Mouse (Mus musculus): ENCODE results near the gene Gm29427. TPM values are rescaled to one million over a fixed set of nuclear protein-coding genes. Genes with fewer than 3 reads are reported as not detected.

Gm29427 gene
- polyA plus RNA-seq, 2 experiments = not detected

DNA sequence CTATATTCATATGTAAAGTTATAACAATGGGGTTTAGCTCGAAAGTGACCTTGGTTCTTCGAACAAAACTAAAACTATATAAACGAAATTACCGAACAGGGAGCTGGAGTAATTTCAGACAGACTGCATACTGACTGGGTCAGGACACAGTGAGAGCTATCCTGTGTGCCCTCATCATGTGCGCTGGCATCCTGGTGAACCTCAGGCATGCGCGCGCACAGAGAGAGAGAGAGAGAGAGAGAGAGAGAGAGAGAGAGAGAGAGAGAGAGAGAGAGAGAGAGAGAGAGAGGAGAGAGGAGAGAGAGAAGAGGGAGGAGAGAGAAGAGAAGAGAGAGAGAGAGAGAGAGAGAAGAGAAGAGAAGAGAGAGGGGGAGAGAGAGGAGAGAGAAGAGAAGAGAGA is 82.3 kb downstream of the Gm29427 start:
- no peaks in the 10 kb centered on the region for H3K27me3 ChIP-seq (ENCODE audit: control insufficient read depth, insufficient read depth, low read length)
- no peaks in the 10 kb centered on the region for H3K9me3 ChIP-seq (ENCODE audit: control insufficient read depth, low read length)
- no peaks in the 10 kb centered on the region for H3K36me3 ChIP-seq (replicated peaks; ENCODE audit: control insufficient read depth, insufficient read depth, low read depth)
- no peak overlapping the region for H3K9ac ChIP-seq (replicated peaks)
- no peak overlapping the region for H3K4me2 ChIP-seq (ENCODE audit: low read depth)
- WGBS (ENCODE audit: insufficient replicate concordance) = 67% methylated on average over 8 of the region's 8 CpGs
- no peak overlapping the region for H3K4me3 ChIP-seq (ENCODE audit: insufficient read depth in 1 of 2, low read depth in 2 of 2, low read length in 2 of 2)
- no peak for TF ChIP-seq CTCF (IDR thresholded peaks at IDR 0.05; ENCODE audit: low read depth)
- no peak for TF ChIP-seq EP300 (IDR thresholded peaks at IDR 0.05; ENCODE audit: low read depth)
- H3K27ac ChIP-seq = no peak overlapping the region
- ATAC-seq (ENCODE audit: insufficient read depth) (no peak), DNase-seq (ENCODE audit: low read depth in 3 of 3, low spot score in 3 of 3) (no peak)
- no peaks in the 10 kb centered on the region; a peak in 1 of 4 replicates for H3K4me1 ChIP-seq (replicated peaks; ENCODE audit: control insufficient read depth in 2 of 2, insufficient read depth in 2 of 2, low read length in 1 of 2)

DNA sequence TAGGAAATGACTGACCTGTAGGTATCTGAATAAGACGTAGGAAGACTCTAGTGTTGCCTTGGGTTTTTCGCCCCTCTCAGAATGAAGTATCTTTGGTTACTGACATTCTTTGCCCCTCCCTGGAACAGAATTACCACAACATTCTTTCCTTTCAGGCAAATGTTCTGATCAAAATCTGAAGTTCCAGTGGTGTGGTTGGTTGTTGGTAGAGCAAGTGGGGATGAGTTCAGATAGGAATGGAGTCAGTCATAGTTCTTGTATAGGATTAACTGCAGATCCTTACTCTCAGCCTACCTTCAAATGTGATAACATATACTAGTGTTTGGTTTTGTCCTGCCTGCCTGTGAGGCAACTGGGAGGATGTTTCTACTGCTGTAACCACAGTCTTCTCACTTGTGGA is 86.1 kb downstream of the Gm29427 start, which contains the start of gene Zp3r:
TSS of gene Zp3r (minus strand) at position 101 of the 400 bp plus-strand sequence.
- ATAC-seq (ENCODE audit: insufficient read depth) = no peak
- H3K27ac ChIP-seq = no peak within 1 kb of the TSS
- WGBS (ENCODE audit: insufficient replicate concordance) = 66% methylated on average over 2 of the region's 2 CpGs
- H3K4me3 ChIP-seq (ENCODE audit: insufficient read depth in 1 of 2, low read depth in 2 of 2, low read length in 2 of 2) = no peak within 1 kb of the TSS
- H3K9ac ChIP-seq (replicated peaks) = no peak within 1 kb of the TSS
- no peaks in the 10 kb centered on the region; a peak in 1 of 4 replicates for H3K4me1 ChIP-seq (replicated peaks; ENCODE audit: control insufficient read depth in 2 of 2, insufficient read depth in 2 of 2, low read length in 1 of 2)
- DNase-seq (ENCODE audit: low read depth in 3 of 3, low spot score in 3 of 3) = no peak
- no peaks in the 10 kb centered on the region for H3K36me3 ChIP-seq (replicated peaks; ENCODE audit: control insufficient read depth, insufficient read depth, low read depth)
- no peaks in the 10 kb centered on the region for H3K27me3 ChIP-seq (ENCODE audit: control insufficient read depth, insufficient read depth, low read length)
- H3K9me3 ChIP-seq (ENCODE audit: control insufficient read depth, low read length) = no peaks in the 10 kb centered on the region
- H3K4me2 ChIP-seq (ENCODE audit: low read depth) = no peak within 1 kb of the TSS
- no peak for TF ChIP-seq CTCF (IDR thresholded peaks at IDR 0.05; ENCODE audit: low read depth)
- TF ChIP-seq EP300 (IDR thresholded peaks at IDR 0.05; ENCODE audit: low read depth) = no peak

Other genes starting within 250 kb of the Gm29427 start
- not detected in 2 replicates for gene Zp3r, start 86.2 kb downstream of the Gm29427 start, polyA plus RNA-seq (2012; rRNA removed)
- not detected in 2 replicates for gene Zp3r, start 86.2 kb downstream of the Gm29427 start, polyA plus RNA-seq (2014; fragmentation: Nextera tagmentation; extraction: Ambion mirVana)
- gene C4bp, start 54.2 kb downstream of the Gm29427 start, polyA plus RNA-seq (2012; rRNA removed) = 0.64 and 0.98 TPM in 2 replicates
- gene C4bp, start 54.2 kb downstream of the Gm29427 start, polyA plus RNA-seq (2014; fragmentation: Nextera tagmentation; extraction: Ambion mirVana) = 2.2 and 2.7 TPM in 2 replicates
- 4.3 and 5.8 TPM in 2 replicates for gene Yod1, start 1.5 kb upstream of the Gm29427 start, polyA plus RNA-seq (2012; rRNA removed)
- 19.0 and 22.8 TPM in 2 replicates for gene Yod1, start 1.5 kb upstream of the Gm29427 start, polyA plus RNA-seq (2014; fragmentation: Nextera tagmentation; extraction: Ambion mirVana)
- gene Pfkfb2, start 13.5 kb upstream of the Gm29427 start, polyA plus RNA-seq (2012; rRNA removed) = 6.4 and 7.2 TPM in 2 replicates
- 1.7 and 3.6 TPM in 2 replicates for gene Pfkfb2, start 13.5 kb upstream of the Gm29427 start, polyA plus RNA-seq (2014; fragmentation: Nextera tagmentation; extraction: Ambion mirVana)
- 3.6 and 3.7 TPM in 2 replicates for gene AA986860, start 16.2 kb upstream of the Gm29427 start, polyA plus RNA-seq (2012; rRNA removed)
- 5.3 and 8.7 TPM in 2 replicates for gene AA986860, start 16.2 kb upstream of the Gm29427 start, polyA plus RNA-seq (2014; fragmentation: Nextera tagmentation; extraction: Ambion mirVana)
- not detected in 2 replicates for gene Fcamr, start 85.1 kb upstream of the Gm29427 start, polyA plus RNA-seq (2012; rRNA removed)
- gene Fcamr, start 85.1 kb upstream of the Gm29427 start, polyA plus RNA-seq (2014; fragmentation: Nextera tagmentation; extraction: Ambion mirVana) = not detected in 2 replicates
- 0.13 and 0.21 TPM in 2 replicates for gene Pigr, start 110.9 kb upstream of the Gm29427 start, polyA plus RNA-seq (2012; rRNA removed)
- 0.14 and 0.19 TPM in 2 replicates for gene Pigr, start 110.9 kb upstream of the Gm29427 start, polyA plus RNA-seq (2014; fragmentation: Nextera tagmentation; extraction: Ambion mirVana)
- 0.16 TPM in 1 of 2 replicates, not detected in the other for gene Fcmr, start 149.9 kb upstream of the Gm29427 start, polyA plus RNA-seq (2012; rRNA removed)
- gene Fcmr, start 149.9 kb upstream of the Gm29427 start, polyA plus RNA-seq (2014; fragmentation: Nextera tagmentation; extraction: Ambion mirVana) = not detected in 2 replicates
- not detected in 2 replicates for gene Il24, start 171.7 kb upstream of the Gm29427 start, polyA plus RNA-seq (2012; rRNA removed)
- not detected in 2 replicates for gene Il24, start 171.7 kb upstream of the Gm29427 start, polyA plus RNA-seq (2014; fragmentation: Nextera tagmentation; extraction: Ambion mirVana)
- gene Il20, start 195.7 kb upstream of the Gm29427 start, polyA plus RNA-seq (2012; rRNA removed) = not detected in 2 replicates
- not detected in 2 replicates for gene Il20, start 195.7 kb upstream of the Gm29427 start, polyA plus RNA-seq (2014; fragmentation: Nextera tagmentation; extraction: Ambion mirVana)
- gene Il19, start 224.3 kb upstream of the Gm29427 start, polyA plus RNA-seq (2012; rRNA removed) = not detected in 2 replicates
- not detected in 2 replicates for gene Il19, start 224.3 kb upstream of the Gm29427 start, polyA plus RNA-seq (2014; fragmentation: Nextera tagmentation; extraction: Ambion mirVana)

All from liver, embryonic 14.5 days (tissue).